Mouse (Mus musculus) kidney, postnatal 0 days (tissue): Measurements from ENCODE around the gene Palm. TPM values are rescaled to one million over a fixed set of nuclear protein-coding genes. Genes with fewer than 3 reads are reported as not detected.

Source experiments
- ATAC-seq: fragments of 200-750 bp; cut with Nextera tagmentation; replicated peaks from 2 replicates; pipeline ENCODE4 v1.8.0; 2017; ENCODE audit warnings: low read depth, moderate number of reproducible peaks, moderate TSS enrichment, moderate library complexity; ENCODE audit not compliant: low FRiP score
- DNase-seq: peaks from one replicate; pipeline ENCODE4 v3.0.0-alpha.2; 2016; ENCODE audit warnings: low spot score
- H3K27ac ChIP-seq: fragments of 300-500 bp; sonication (generic); 2 replicates; pipeline ENCODE4 v1.5.1; 2014; ENCODE audit warnings: mild to moderate bottlenecking
- H3K27me3 ChIP-seq: fragments of 300-500 bp; sonication (generic); 2 replicates; pipeline ENCODE4 v1.6.1; 2014; ENCODE audit warnings: low read length, mixed read lengths; ENCODE audit not compliant: insufficient read depth
- H3K36me3 ChIP-seq: fragments of 300-500 bp; sonication (generic); 2 replicates; pipeline ENCODE4 v1.6.1; 2014; ENCODE audit warnings: low read length, mixed read lengths; ENCODE audit not compliant: insufficient read depth
- H3K4me1 ChIP-seq: fragments of 300-500 bp; sonication (generic); replicated peaks from 2 replicates; pipeline ENCODE4 v1.6.1; 2014; ENCODE audit warnings: antibody characterized with exemption, low read length, mixed read lengths; ENCODE audit not compliant: insufficient read depth
- H3K4me2 ChIP-seq: fragments of 300-500 bp; sonication (generic); 2 replicates; pipeline ENCODE4 v1.6.1; 2014; ENCODE audit warnings: mild to moderate bottlenecking, low read length, moderate library complexity, mixed read lengths
- H3K4me3 ChIP-seq: fragments of 300-500 bp; sonication (generic); replicated peaks from 2 replicates; pipeline ENCODE4 v1.5.1; 2014; ENCODE audit warnings: low read depth, low read length
- H3K9ac ChIP-seq: fragments of 300-500 bp; sonication (generic); 2 replicates; pipeline ENCODE4 v1.6.1; 2014; ENCODE audit warnings: low read depth, low read length
- H3K9me3 ChIP-seq: fragments of 300-500 bp; sonication (generic); replicated peaks from 2 replicates; pipeline ENCODE4 v1.6.1; 2016; ENCODE audit warnings: low read length, inconsistent platforms, mixed read lengths
- CTCF ChIP-seq: IDR thresholded peaks from 2 replicates; pipeline ENCODE4 v1.5.1; 2016; ENCODE audit warnings: antibody characterized with exemption, low read depth, mild to moderate bottlenecking, moderate library complexity
- WGBS: fragments of 180-500 bp; shearing (Covaris S2); extraction: QIAGEN DNeasy Blood & Tissue Kit; methylation state at CpG from one replicate; pipeline ENCODE4 v1.1.7; 2014; 5-methylcytosine and 5-hydroxymethylcytosine counted together
- polyA plus RNA-seq: library from polyadenylated mRNA; unstranded; fragments of >200 nt; fragmentation: Nextera tagmentation; extraction: Ambion mirVana; gene quantifications from 2 replicates; pipeline ENCODE4 v1.2.1, GENCODE M21; 2015

Palm gene
- polyA plus RNA-seq, 1 experiment from 2014 or later = 132 TPM

- Histone ChIP-seq H3K27ac (no peak overlapping the region), H3K27me3 (no peaks in the 10 kb centered on the region), H3K4me3 (no peak overlapping the region), H3K4me1 (peaks cover 26% of the 10 kb centered on the region), H3K9ac (no peak overlapping the region), H3K4me2 (no peak overlapping the region), H3K9me3 (no peaks in the 10 kb centered on the region), H3K36me3 (no peaks in the 10 kb centered on the region)
- ATAC-seq = no peak
- DNase-seq = no peak
- no peak for TF ChIP-seq CTCF
- WGBS = 40% methylated on average over 6 of the region's 6 CpGs
These were observed 50.1 kb downstream of the Palm start for GRCm38 (mm10) chr10:79843476-79843875.

- H3K4me2 ChIP-seq = no peak overlapping the region
- ATAC-seq = no peak; the same call in 1 of the 2 replicates
- 32% methylated on average over 5 of the region's 5 CpGs for WGBS
- H3K27me3 ChIP-seq = no peaks in the 10 kb centered on the region
- DNase-seq = peak; percentile 75
- no peak overlapping the region for H3K4me3 ChIP-seq
- peaks cover 25% of the 10 kb centered on the region for H3K4me1 ChIP-seq
- H3K36me3 ChIP-seq = no peaks in the 10 kb centered on the region
- H3K9ac ChIP-seq = no peak overlapping the region
- H3K9me3 ChIP-seq = no peaks in the 10 kb centered on the region
- 0 out of 2 replicates have a peak overlapping the region, but pooled peaks have one; percentile 19 for H3K27ac ChIP-seq
- no peak for TF ChIP-seq CTCF
These were observed 53.2 kb downstream of the Palm start for GRCm38 (mm10) chr10:79846553-79846952.

- H3K4me3 ChIP-seq = no peak overlapping the region
- ATAC-seq (no peak), DNase-seq (no peak)
- H3K4me2 ChIP-seq = no peak overlapping the region
- H3K27me3 ChIP-seq = no peaks in the 10 kb centered on the region
- H3K9me3 ChIP-seq = no peaks in the 10 kb centered on the region
- no peaks in the 10 kb centered on the region for H3K36me3 ChIP-seq
- TF ChIP-seq CTCF = no peak
- peaks cover 20% of the 10 kb centered on the region for H3K4me1 ChIP-seq
- H3K27ac ChIP-seq = no peak overlapping the region
- WGBS = 79% methylated on average over 8 of the region's 8 CpGs
- H3K9ac ChIP-seq = no peak overlapping the region
These were observed 56.7 kb downstream of the Palm start for GRCm38 (mm10) chr10:79849941-79850628.

GRCm38 (mm10) chr10:79851653-79852052 lies 58.3 kb downstream of the Palm start:
- DNase-seq (no peak), ATAC-seq (no peak)
- Histone ChIP-seq H3K36me3 (no peaks in the 10 kb centered on the region), H3K9ac (peak overlapping the region; percentile 65; the same call in 1 of the 2 replicates), H3K27ac (peak overlapping the region; percentile 99), H3K4me3 (no peak overlapping the region), H3K4me2 (peak overlapping the region; percentile 11; the same call in 1 of the 2 replicates), H3K4me1 (peaks cover 20% of the 10 kb centered on the region), H3K9me3 (no peaks in the 10 kb centered on the region), H3K27me3 (no peaks in the 10 kb centered on the region)
- TF ChIP-seq CTCF = no peak
- WGBS = 51% methylated on average over 3 of the region's 3 CpGs

- peak overlapping the region; percentile 68 for H3K4me2 ChIP-seq
- H3K9me3 ChIP-seq = no peaks in the 10 kb centered on the region
- TF ChIP-seq CTCF = no peak
- H3K27ac ChIP-seq = peak overlapping the region; percentile 99
- DNase-seq (peak; percentile 83), ATAC-seq (no peak)
- H3K9ac ChIP-seq = peak overlapping the region; percentile 65; the same call in 1 of the 2 replicates
- peaks cover 23% of the 10 kb centered on the region for H3K4me1 ChIP-seq
- no peaks in the 10 kb centered on the region for H3K36me3 ChIP-seq
- WGBS = 30% methylated on average over 9 of the region's 9 CpGs
- H3K27me3 ChIP-seq = no peaks in the 10 kb centered on the region
- no peak overlapping the region for H3K4me3 ChIP-seq
These were observed 58.9 kb downstream of the Palm start for GRCm38 (mm10) chr10:79852107-79852789.

- no peaks in the 10 kb centered on the region for H3K27me3 ChIP-seq
- peak overlapping the region; percentile 68 for H3K4me2 ChIP-seq
- 12% methylated on average over 8 of the region's 8 CpGs for WGBS
- peak overlapping the region; percentile 24; the same call in 1 of the 2 replicates for H3K4me3 ChIP-seq
- H3K4me1 ChIP-seq = peaks cover 29% of the 10 kb centered on the region
- DNase-seq (no peak), ATAC-seq (no peak)
- H3K9ac ChIP-seq = peak overlapping the region; percentile 65
- H3K27ac ChIP-seq = peak overlapping the region; percentile 99
- H3K9me3 ChIP-seq = no peaks in the 10 kb centered on the region
- no peaks in the 10 kb centered on the region for H3K36me3 ChIP-seq
- no peak for TF ChIP-seq CTCF
These were observed 59.5 kb downstream of the Palm start for GRCm38 (mm10) chr10:79852827-79853226.
